ENCODE assay signal across 8 mouse cellular contexts in genomic region chr3:87509061-87509460, GRCm38 (mm10). TPM values are rescaled to one million over a fixed set of nuclear protein-coding genes. Genes with fewer than 3 reads are reported as not detected.
DNase-seq lines count a peak whose midpoint lies in the region; ATAC-seq lines count a peak whose summit lies in the region.

No protein-coding gene starts in this region.

- H3K27me3 ChIP-seq in kidney, embryonic 14.5 days (ENCODE audit: control insufficient read depth, insufficient read depth, low read length): no peaks in the 10 kb centered on the region
- H3K27me3 ChIP-seq in heart, embryonic 13.5 days (replicated peaks): peaks cover 13% of the 10 kb centered on the region; the same call in 1 of the 2 replicates

- DNase-seq in kidney, adult 18-20 months: peak; percentile 79
- DNase-seq in kidney, postnatal 25 days: peak; percentile 85 to 92
- peak; percentile 47 for DNase-seq in skeletal muscle tissue, adult 2 months (ENCODE audit: low read depth, low spot score)
- DNase-seq in left cerebral cortex, adult 9 months (ENCODE audit: low spot score in 2 of 2): no peak
- no peak for DNase-seq in ovary, adult 18-20 months (ENCODE audit: low spot score)
- no peak for DNase-seq in frontal cortex, postnatal 25 days (ENCODE audit: low spot score in 2 of 2)

- H3K4me2 ChIP-seq in kidney, embryonic 14.5 days (replicated peaks; ENCODE audit: low read depth, low read length): no peak overlapping the region
- 0 out of 2 replicates have a peak overlapping the region, but pooled peaks have one; percentile 63 for H3K4me2 ChIP-seq in heart, embryonic 13.5 days

- peaks cover 7% of the 10 kb centered on the region; the same call in 1 of the 2 replicates for H3K4me1 ChIP-seq in kidney, embryonic 14.5 days (ENCODE audit: control insufficient read depth, insufficient read depth, low read length)
- peaks cover 33% of the 10 kb centered on the region for H3K4me1 ChIP-seq in heart, embryonic 13.5 days

- H3K27ac ChIP-seq in kidney, embryonic 14.5 days (ENCODE audit: low read depth, low read length): no peak overlapping the region
- H3K27ac ChIP-seq in heart, embryonic 13.5 days (replicated peaks): peak overlapping the region; percentile 16

- H3K9me3 ChIP-seq in kidney, embryonic 14.5 days (ENCODE audit: control insufficient read depth, low read length): no peaks in the 10 kb centered on the region
- no peaks in the 10 kb centered on the region for H3K9me3 ChIP-seq in heart, embryonic 13.5 days

- no peak overlapping the region for H3K4me3 ChIP-seq in kidney, embryonic 14.5 days (ENCODE audit: low read length)
- no peak overlapping the region for H3K4me3 ChIP-seq in heart, embryonic 13.5 days

- H3K9ac ChIP-seq in kidney, embryonic 14.5 days (ENCODE audit: low read depth, low read length): no peak overlapping the region
- H3K9ac ChIP-seq in heart, embryonic 13.5 days: peak overlapping the region; percentile 1; the same call in 1 of the 2 replicates

- WGBS in kidney, embryonic 14.5 days: 34% methylated on average over 4 of the region's 4 CpGs
- WGBS in heart, embryonic 13.5 days: 26% methylated on average over 4 of the region's 4 CpGs

- H3K36me3 ChIP-seq in kidney, embryonic 14.5 days (ENCODE audit: control insufficient read depth, insufficient read depth, low read length): no peaks in the 10 kb centered on the region
- H3K36me3 ChIP-seq in heart, embryonic 13.5 days: no peaks in the 10 kb centered on the region

- ATAC-seq in kidney, embryonic 14.5 days (ENCODE audit: low FRiP score, low TSS enrichment): no peak
- ATAC-seq in heart, embryonic 13.5 days (ENCODE audit: extremely low read depth, insufficient number of reproducible peaks, low FRiP score, low TSS enrichment): no peak

RNA-seq across cellular contexts. Expression of gene Etv3, which starts 16.1 kb away (rescaled TPM):
- polyA plus RNA-seq in kidney, embryonic 14.5 days (2014; fragmentation: Nextera tagmentation; extraction: Ambion mirVana): 8.2 and 9.7 TPM in 2 replicates
- 8.7 and 10.0 TPM in 2 replicates for polyA plus RNA-seq in heart, embryonic 13.5 days (2015; fragmentation: Nextera tagmentation; extraction: Ambion mirVana)

Comparison
In these comparisons a context has a peak if more than half of its experiments do, and no peak if none do; other contexts are left out.
1. DNase-seq: peak in kidney, adult 18-20 months (single experiment), kidney, postnatal 25 days (2 of 2) and skeletal muscle tissue, adult 2 months (single experiment); none in left cerebral cortex, adult 9 months (0 of 2), ovary, adult 18-20 months (single experiment) and frontal cortex, postnatal 25 days (0 of 2).